Mouse (Mus musculus): ENCODE results near the gene Dynlt1c.
A peak's percentile ranks its signal among the peaks of the same experiment; 100 is the strongest.
"Not testable (repeated sequence)": the region's sequence is repeated elsewhere in the genome, so short reads cannot be mapped to it uniquely, and the experiment has no call there.

The Dynlt1c gene

DNA sequence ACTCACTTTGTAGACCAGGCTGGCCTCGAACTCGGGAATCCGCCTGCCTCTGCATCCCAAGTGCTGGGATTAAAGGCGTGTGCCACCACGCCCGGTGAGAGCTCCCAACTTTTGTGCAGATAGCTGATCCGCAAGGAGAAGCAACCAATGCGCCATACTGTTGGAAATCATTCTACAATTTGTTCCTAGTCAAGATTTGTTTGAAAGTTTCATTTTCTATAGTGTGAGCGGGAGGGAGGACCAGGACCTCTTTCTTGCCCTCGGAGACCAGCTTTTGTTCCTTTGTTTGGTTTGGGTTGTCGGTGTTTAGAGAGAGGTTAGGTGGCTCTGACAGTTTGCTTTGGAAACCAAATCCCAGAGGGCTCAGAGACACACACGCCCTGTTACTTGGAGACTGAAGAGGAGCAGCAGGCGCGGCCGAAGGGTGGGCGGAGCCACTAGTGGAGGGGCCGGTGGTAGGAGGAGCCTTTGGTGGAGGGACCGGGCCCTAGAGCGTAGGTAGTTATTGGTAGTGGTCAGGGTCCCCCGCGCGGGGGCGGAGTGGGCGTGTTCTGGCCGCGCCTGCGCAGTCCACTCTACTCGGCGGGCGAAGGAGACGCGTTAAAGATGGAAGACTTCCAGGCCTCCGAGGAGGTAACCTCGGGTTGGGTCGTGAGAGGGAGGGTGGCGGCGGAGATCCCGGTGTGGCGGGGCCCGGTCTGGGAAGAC, at the start of gene Dynlt1c:
TSS of gene Dynlt1c (plus strand) at position 468 of the 708 bp plus-strand sequence.
- peak; percentile 86 to 93 for DNase-seq

DNA sequence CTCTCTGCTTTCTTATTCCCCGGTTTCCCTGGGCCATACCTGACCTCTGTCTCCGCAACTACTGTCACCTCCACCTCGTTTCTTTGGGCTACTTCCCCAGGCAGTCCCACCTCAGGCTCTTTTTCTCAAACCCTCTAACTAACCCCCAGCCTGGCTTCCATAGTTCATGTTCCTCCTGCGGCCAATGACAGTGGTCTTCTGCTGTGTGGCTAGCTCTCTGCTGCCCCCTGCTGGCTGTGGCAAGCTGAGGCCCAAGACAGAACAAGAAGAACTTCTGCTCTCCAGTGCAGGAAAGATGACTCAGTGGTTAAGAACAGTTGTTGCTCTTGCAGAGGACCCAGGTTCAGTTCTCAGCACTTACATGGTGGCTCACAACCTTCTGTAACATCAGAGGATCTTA, 47.7 kb upstream of the Dynlt1c start:
- not testable (repeated sequence) for DNase-seq

DNA sequence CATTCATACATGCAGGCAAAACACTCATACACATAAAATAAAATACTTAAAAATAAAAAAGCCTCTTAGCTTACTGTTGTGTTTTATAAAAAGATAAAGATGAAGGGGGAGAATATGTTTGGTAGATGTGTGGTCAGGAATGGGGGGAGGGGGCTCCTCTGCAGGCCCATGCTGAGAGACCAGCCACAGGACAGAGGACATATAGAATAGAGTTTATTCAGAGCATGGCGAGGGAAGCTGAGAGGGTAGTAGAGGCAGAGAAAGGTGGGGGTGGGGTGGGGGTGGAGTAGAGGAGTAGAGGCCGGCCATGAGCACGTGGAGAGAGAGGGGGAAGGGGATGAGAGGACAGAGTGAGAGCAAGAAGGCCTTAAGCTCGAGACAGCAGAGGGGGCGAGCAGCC, 47.2 kb upstream of the Dynlt1c start:
- DNase-seq, result not testable (repeated sequence)

DNA sequence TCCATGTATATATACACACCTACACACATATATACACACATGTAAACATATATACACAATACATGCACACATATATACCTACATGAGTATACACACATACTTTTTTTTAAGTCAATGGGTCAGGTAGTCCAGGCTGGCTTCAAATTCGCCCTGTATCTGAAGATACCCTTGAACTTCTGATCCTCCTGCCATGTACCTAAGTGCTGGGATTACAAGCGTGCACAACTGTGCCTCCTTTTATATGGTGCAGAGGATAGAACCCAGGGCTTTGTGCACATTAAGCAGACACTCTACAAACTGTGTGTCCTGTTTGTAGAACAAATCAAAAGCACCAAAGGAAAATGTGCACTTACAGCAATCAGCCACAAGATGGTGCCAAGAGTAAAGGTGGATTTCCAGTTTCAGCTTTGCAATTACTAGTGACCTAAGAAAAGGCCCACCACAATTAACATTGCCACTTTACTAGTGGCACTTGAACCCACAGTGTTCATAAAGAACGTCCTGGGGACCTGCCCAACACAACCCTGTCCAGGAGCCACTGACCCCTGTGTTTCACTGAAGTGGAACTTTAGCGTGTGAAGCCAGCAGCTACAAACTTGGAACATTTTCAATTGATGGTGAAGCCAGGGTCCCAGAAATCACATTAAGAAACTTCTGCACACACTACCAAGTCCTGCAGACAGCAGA, 41.9 kb upstream of the Dynlt1c start:
- not testable (repeated sequence) for DNase-seq

DNA sequence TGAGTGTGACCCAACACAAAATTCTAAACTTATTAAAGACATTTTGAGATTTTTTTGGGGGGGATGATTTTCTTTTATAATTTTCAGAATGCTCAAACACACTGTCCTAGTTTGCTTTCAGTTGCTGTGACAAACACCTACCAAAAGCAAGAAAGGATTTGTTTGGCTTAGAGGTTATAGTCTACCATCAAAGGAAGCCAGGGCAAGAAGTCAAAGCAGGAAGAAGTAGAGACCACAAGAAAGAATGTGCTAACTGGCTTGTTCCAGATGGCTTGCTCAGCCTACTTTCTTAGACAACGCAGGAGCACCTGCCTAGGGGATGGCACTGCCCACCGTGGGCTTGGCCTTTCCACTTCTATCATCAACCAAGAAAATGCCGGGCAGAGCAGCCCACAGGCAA, 36.6 kb upstream of the Dynlt1c start:
- not testable (repeated sequence) for DNase-seq

DNA sequence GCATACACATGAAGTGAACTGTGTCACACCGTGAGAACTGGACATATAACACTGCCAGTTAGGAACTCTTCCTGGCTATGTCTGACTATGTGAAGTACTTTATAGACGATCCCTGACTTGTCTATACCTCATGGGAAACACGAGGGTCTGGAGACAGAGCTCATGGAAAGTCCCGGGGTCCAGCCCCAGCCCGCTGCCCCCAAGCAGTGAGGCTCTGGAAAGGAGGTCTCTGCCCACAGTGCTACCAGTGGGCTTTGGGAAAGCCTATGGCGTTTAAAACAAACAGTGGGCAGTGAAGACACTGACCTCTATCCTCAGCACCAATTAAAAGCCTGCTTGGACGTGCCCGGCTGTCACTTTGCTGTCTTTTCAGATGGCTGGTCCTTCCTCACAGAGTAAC, 33.6 kb upstream of the Dynlt1c start:
- DNase-seq, result peak in 1 of 2 experiments; percentile 19

DNA sequence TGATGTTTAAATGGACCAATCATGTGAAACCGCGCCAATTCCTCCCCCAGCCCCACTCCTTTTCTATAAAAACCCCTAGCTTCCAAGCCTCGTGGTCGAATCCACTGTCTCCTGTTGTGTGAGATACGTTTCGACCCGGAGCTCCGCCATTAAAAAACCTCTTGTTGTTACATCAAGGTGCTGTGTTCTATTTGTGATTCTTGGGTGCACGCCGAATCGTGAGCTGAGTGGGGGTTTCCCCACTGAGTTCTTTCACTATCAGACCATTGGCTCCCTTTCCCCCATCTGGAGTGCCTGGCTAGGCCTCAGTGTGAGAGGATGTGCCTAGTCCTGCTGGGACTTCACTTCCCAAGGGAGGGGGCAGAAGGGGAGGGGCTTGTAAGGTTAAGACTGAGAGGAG, 30.2 kb upstream of the Dynlt1c start:
- not testable (repeated sequence) for DNase-seq

DNA sequence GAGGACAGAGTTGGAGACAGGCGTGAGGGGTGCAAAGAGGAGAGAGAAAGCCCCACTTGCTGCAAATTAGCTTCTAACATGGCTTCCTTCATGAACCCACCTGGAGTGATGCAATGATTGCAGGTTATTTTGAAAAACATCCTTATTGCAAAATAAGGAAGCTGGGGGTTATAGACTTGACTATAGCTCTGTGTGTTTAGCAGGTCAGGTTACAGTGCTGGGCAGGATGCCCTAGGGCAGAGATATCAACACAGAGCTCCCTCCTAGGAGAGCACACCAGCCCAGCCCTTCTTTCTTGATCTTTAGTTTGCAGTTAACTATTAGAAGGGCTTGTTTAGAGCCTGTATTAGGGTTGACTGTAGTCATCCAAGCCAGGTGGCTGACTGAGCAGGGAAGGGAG, 29.3 kb upstream of the Dynlt1c start:
- DNase-seq, result not testable (repeated sequence)

DNA sequence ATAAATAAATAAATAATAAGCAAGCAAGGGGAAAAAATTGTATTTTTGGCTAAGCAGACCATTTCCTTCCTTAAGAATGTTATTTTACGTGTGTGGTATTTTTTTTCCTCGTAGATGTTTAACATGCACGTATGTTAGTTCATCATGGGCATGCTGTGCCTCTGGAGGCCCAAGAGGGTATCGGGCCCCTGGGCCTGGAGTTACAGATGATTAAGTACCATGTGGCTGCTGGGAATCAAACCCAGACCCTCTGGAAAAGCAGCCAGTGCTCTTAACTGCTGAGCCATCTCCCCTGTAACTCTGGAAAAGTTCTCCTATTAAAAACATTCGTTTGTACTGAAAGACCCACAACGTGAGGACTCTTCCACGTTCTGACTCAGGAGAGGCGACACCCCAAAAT, 26.1 kb upstream of the Dynlt1c start:
- not testable (repeated sequence) for DNase-seq

DNA sequence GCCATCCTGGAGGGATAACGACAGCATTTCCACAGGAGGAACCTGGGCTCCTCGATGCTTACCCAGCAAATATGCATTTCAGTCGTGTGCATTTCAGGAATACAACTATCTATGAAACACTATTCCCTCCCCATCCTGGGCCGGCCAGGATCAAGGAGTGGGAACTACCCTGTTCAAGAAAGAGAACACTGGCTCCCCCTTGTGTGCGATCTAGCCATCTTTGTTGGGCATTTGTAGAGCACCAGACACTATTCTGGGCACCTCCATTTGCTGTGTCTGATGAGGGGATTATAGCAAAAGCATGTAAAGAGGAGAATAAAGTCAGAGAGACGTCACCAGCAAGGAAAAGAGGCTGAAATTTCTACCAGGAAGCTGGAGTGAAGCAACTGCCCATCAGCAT, 12.8 kb upstream of the Dynlt1c start:
- DNase-seq, result not testable (repeated sequence)

DNA sequence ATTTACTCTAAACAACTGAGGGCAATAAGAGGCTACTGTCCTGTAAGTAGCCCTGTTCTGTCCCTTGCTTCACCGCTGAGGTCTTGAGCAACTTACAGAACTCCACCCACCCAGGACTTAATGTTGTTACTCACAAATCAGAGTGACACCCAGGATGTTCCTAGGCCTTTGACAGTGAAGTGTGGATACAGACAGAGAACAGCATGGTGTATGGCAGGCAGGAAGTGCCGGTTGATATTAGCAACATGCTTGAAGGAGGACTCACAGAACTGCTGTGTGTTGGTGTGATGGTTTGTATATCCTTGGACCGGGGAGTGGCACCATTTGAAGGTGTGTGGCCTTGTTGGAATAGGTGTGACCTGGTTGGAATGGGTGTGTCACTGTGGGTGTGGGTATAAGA, 9.4 kb upstream of the Dynlt1c start:
- DNase-seq, result not testable (repeated sequence)

DNA sequence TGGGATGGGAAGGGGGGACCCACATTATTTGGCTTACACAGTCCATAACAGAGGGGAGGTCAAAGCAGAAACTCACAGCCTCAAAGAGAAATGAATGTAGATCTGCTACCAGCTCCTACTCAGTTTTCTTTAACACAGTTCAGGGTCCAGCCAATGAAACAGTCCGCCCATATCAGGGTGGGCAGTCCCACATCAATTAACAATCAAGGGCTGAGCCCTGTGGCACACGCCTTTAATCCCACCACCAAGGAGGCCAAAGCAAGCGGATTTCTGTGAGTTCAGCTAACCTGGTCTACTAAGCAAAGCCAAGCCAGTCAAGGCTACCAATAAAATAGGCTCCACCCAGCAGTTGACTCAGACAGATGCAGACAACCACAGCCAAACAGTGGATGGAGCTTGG, 7.6 kb upstream of the Dynlt1c start:
- not testable (repeated sequence) for DNase-seq

DNA sequence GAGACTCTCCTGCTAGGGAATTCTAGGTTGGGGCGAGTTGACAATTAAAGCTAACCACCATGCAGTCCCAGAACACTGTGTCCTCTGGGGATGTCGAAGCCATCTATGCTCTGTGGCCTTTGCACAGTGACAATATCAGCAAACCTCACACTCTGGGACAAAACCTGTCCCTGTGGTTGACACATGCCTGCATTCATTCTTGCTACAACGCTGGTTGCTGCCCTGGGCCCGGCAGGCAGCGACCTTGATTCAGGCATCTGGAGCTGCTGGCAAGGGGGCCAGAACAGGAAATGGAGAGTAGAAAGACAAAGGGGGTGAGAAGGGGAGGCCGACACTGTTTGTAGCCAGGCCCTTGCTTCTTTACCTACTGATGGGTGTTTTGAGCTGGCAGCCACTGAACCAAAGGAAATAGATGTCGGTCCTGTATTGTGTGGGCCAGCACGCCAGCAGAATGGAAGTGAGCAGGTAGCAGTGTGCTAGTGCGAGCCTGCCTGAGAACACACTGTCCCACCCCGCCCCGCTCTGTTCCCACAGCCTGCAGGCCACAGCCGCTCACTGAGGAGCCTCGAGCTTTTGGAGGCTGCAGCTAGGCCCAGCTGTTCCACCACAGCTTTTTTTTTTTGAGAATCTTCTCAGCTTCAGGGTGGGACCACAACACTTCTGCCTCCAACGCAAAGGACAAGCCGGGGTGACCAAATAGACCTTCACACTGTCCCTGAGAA, 5.5 kb upstream of the Dynlt1c start:
- peak; percentile 51 to 66 for DNase-seq

DNA sequence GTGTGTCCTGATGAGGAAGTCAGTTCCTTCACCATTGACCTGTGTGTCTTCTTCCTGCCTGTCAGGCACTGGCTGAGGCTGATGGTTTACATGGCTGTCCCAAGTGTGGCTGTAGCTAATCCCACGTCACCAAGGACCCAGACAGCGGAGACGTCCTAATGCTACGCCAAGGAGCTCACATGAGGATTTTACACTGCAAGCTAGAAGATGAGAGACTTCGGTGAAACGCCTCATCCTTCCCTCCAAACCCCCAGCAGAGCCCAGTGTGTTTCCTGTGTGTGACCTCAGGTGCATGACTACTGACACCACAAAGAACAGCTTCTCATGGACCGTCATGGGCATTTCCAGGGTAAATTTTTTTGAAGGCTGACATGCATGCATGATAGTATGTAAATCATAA, 3.1 kb upstream of the Dynlt1c start:
- not testable (repeated sequence) for DNase-seq

DNA sequence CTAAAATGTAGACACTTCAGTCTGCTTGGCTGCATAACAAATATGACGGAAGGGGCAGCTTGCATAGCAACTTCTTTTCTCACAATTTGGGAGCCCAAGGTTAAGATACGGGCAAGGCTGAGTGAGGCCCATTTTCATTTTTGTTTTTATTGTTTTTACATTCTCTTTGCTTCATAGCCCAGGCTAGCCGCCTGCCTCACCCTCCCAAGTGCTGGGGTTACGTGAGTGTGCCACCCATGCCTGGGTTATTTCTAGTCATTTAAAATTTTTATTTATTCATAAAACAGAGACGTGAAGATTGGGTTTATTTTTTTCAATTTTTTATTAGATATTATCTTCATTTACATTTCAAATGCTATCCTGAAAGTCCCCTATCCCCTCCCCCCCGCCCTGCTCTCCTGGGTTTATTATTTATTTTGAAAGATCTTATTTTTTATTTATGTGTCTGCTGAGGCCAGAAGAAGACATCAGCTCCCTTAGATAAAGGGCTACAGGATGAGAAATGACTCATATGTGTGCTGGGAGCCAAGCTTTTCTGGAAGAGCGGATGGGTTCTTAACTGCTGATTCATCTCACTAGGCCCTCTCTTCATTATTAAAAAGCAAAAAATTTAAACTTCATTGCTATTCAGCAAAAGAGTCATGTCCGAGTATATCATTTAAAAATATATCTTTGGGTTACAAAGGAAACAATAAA, 1.1 kb upstream of the Dynlt1c start:
- DNase-seq, result peak in 1 of 2 experiments; percentile 24

DNA sequence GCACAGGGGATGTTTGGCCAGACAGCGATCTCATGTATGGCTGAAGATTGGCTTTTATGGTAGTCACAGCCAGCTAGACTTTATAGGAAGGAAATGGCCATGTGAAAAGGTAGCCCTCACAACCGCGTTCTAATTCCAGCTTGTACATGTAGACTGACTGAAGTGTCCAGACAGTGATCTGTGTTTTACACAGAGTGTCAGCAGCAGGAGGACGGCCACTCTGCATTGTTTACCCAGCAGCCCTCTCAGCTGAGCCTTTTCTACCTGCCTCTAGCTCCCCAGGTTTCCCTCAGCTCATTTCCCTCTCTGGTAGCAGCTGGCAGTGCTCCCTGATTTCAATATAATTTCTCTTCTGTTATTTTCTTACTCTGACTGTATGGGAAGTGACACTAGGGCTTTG, 734 bp downstream of the Dynlt1c start:
- DNase-seq, result not testable (repeated sequence)

DNA sequence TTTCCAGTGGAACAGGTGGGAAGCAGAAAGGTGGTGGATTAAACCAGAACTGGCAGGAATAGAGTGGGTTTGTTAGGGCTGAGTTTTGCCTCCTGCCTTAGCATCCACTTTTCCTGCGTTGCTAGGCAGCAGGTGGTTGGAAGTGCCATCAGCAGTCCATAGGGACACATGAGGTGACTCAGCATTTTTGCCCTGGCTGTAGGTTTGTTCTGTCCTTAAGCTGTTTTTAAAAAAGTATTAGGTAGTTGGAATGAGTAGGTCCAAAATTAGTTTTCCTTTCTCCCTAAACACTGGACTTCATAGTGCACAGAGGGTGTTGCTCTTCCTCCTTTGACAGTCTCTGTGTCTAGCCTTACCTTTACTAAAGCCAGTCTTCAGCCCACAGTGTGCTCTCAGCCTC, 3.9 kb downstream of the Dynlt1c start:
- not testable (repeated sequence) for DNase-seq

DNA sequence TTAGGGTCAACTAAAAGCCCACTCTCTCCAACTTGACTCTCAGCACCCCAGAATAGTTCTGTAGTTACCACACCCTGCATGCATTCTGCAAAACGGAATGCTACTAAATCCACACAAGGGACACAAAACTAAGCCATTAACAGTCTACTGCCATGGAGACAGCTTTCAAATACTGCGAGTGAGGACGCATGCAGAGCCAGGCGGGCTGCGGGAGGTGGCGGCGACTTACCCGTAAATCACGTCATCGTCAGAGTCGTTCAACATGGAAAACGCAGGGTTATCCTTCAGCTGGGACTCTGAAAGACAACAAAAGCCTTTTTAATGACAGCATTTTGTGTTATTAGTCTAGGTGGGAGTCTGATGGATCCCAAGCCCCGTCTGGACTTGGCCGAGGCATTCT, 12.1 kb downstream of the Dynlt1c start:
- not testable (repeated sequence) for DNase-seq

DNA sequence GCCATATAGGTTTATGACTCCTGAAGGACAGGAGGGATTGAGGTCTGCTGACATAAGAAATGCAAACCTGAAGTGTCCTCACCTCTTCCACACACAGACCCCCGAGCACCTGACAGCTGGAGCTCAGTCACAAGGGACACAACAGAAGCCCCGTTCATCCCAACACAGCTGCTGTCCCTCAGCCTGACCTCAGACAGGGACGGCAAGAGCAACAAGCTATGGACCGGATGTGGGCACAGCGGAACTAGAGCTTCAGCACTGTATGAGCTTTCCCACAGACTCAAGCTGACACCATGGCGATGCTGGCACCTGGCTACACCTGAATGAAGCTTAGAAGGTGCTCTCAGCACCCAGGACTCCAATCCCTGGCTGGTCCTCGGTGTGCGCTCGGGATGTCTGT, 12.8 kb downstream of the Dynlt1c start:
- DNase-seq, result not testable (repeated sequence)

DNA sequence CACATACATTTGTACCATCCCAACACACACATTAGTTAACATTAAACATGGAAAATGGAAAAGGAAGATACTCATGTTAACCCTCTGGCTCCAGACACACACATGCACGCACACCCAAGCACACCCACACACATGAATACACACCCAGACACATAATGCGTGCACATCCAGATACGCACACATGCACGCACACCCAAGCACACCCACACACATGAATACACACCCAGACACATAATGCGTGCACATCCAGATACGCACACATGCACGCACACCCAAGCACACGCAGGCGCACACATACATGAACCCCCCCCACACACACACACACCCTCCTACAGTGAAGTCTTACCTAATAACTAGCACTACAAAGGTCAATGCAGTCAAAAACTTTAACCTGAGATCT, 15.3 kb downstream of the Dynlt1c start:
- not testable (repeated sequence) for DNase-seq

DNA sequence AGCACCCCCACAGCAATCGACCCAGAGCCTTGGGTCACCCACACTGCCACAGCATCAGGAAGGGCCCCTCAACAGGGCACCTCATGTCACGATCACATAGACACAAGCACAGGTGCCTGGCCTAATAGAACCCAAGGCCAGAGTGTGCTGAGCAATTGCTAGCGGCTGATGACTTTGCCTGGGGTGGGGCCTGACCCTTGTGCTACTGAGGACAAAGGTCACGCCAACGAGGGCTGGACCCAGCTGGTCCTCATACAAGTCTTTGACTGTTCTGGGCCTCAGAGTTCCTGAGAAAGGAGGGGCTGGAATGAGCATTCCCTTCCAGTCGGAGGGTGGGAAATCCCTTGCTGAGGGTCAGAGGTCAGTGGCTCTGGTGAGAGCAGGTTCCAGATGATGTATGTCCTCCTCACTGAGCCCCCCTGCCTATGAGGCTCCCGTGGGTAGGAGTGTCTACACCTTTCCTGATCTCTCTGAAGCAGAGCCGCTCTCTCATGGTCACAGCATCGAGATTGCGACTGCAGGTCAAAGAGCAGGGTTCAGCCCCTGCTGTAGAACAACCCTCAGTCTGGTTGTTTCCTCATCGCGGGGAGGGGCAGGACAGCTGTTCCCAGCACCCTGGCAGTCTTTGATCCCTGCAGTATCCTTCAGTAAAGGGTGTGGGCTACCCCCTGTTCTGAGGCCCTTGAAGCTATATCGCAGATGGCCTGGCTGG, 16.4 kb downstream of the Dynlt1c start:
- DNase-seq, result not testable (repeated sequence)

DNA sequence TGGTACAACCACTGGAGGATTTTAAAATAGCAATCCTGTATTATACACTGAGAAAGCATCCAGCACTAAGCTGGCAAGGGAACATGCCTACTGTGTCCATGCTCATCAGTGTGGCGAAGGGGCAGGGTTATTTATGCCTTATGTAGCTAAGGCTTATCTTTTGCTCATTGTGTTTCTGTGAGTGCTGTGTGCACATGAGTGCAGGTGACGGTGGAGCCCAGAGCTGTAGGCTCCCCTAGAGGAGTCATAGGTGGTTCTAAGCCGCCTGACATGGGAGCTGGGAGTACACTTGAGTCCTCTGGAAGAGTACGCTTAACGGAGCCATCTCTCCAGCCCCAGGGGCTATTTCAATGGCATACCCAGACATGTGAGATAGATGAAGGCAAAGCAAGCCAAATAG, 17.8 kb downstream of the Dynlt1c start:
- DNase-seq, result not testable (repeated sequence)

Measured in lung, postnatal 4 days (tissue).